In the genomic region with DNA sequence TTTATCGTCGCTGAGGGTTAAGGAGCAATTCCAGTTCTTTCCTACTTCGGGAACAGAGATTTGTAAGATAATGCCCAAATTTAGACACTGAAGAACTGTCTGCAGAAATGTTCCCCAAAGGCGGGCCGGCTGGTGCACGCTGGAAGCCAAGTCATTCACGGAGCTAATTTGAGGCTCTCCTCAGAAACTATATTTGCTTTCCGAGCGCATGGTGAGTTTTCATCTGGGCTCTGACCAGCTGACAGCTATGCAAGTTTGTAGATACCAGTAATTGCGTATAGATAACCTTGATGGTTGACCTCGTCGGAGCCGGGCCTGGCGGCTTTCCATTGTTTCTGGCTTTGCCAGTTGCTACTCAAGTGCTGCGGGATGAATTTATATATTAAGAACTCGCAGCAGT, we compare ENCODE assay signal across 10 mouse cellular contexts.
DNase-seq lines count a peak whose midpoint lies in the region; ATAC-seq and TF ChIP-seq lines count a peak whose summit lies in the region.
"Had no signal": no experiment of that assay in that cellular context is flagged by ENCODE, and none has a peak within 500 bp of the region (broad histone marks: within the 10 kb centered on the region; RNA-seq: fewer than 3 reads in every experiment).

No protein-coding gene starts in this region.

- 0 out of 2 replicates have a peak, but pooled peaks cover 2% of the 10 kb centered on the region for H3K27me3 ChIP-seq in hindbrain, embryonic 12.5 days
- peaks cover 28% of the 10 kb centered on the region for H3K27me3 ChIP-seq in liver, embryonic 13.5 days

- no peak for DNase-seq in gastrocnemius, adult 2 months
- DNase-seq in gastrocnemius, postnatal 14 days, result no peak
- no peak for DNase-seq in liver, embryonic 13.5 days
- no peak for DNase-seq in retina, embryonic 14.5 days (ENCODE audit: low spot score)
- no peak for DNase-seq in cerebellum, adult 9-11 months
- no peak for DNase-seq in gastrocnemius, postnatal 36 days
- DNase-seq: thymus, adult 18-20 months had no signal

- TF ChIP-seq CTCF in gastrocnemius, adult 2 months (IDR thresholded peaks at IDR 0.05), result no peak
- no peak for TF ChIP-seq CTCF in cortical plate, adult 2 months (IDR thresholded peaks at IDR 0.05; ENCODE audit: extremely low read depth, insufficient read depth, low read length)

- no peaks in the 10 kb centered on the region for H3K4me1 ChIP-seq in cortical plate, adult 2 months (ENCODE audit: control insufficient read depth, insufficient read depth, low read length)
- H3K4me1 ChIP-seq in hindbrain, embryonic 12.5 days, result peaks cover 13% of the 10 kb centered on the region; the same call in 1 of the 2 replicates
- H3K4me1 ChIP-seq in liver, embryonic 13.5 days (replicated peaks), result no peaks in the 10 kb centered on the region
- H3K4me1 ChIP-seq: megakaryocyte, embryonic 14.5 days had no signal

- no peaks in the 10 kb centered on the region for H3K36me3 ChIP-seq in hindbrain, embryonic 12.5 days
- H3K36me3 ChIP-seq in liver, embryonic 13.5 days, result no peaks in the 10 kb centered on the region

- no peak overlapping the region for H3K27ac ChIP-seq in gastrocnemius, adult 2 months
- H3K27ac ChIP-seq in cortical plate, adult 2 months (ENCODE audit: insufficient read depth, low read length), result no peak overlapping the region
- H3K27ac ChIP-seq in hindbrain, embryonic 12.5 days, result peak overlapping the region; percentile 26; the same call in 1 of the 2 replicates
- no peak overlapping the region for H3K27ac ChIP-seq in liver, embryonic 13.5 days

- ATAC-seq in hindbrain, embryonic 12.5 days (ENCODE audit: low FRiP score), result no peak
- no peak for ATAC-seq in liver, embryonic 13.5 days (ENCODE audit: low read depth)

- intact Hi-C loops in gastrocnemius, adult 2 months (cut with DNase I), result no loop called here
- intact Hi-C loops in gastrocnemius, postnatal 14 days (cut with DNase I; ENCODE audit: low total_unique reads), result no loop called here
- intact Hi-C loops in gastrocnemius, postnatal 36 days (cut with DNase I), result no loop called here

- peak overlapping the region; percentile 30 for H3K4me2 ChIP-seq in hindbrain, embryonic 12.5 days (replicated peaks)
- peak overlapping the region; percentile 17 for H3K4me2 ChIP-seq in liver, embryonic 13.5 days

- 50% methylated on average over 16 of the region's 16 CpGs for WGBS in hindbrain, embryonic 12.5 days
- 46% methylated on average over 16 of the region's 16 CpGs for WGBS in liver, embryonic 13.5 days (ENCODE audit: insufficient replicate concordance)

- H3K9ac ChIP-seq in hindbrain, embryonic 12.5 days, result no peak overlapping the region
- no peak overlapping the region for H3K9ac ChIP-seq in liver, embryonic 13.5 days

- H3K4me3 ChIP-seq in gastrocnemius, adult 2 months, result peak overlapping the region; percentile 48
- 0 out of 2 replicates have a peak overlapping the region, but pooled peaks have one; percentile 13 for H3K4me3 ChIP-seq in cortical plate, adult 2 months (ENCODE audit: insufficient read depth, low read length)
- H3K4me3 ChIP-seq in hindbrain, embryonic 12.5 days, result no peak overlapping the region
- no peak overlapping the region for H3K4me3 ChIP-seq in liver, embryonic 13.5 days (replicated peaks)
- H3K4me3 ChIP-seq: megakaryocyte, embryonic 14.5 days had no signal

- H3K9me3 ChIP-seq in hindbrain, embryonic 12.5 days (replicated peaks), result no peaks in the 10 kb centered on the region
- no peaks in the 10 kb centered on the region for H3K9me3 ChIP-seq in liver, embryonic 13.5 days (replicated peaks)

- no peak for TF ChIP-seq POLR2A in cortical plate, adult 2 months (IDR thresholded peaks at IDR 0.05; ENCODE audit: extremely low read depth, insufficient read depth, low read length)

Comparison
In these comparisons a context has a peak if more than half of its experiments do, and no peak if none do; other contexts are left out.
1. H3K4me3 ChIP-seq: peak in gastrocnemius, adult 2 months (single experiment) and cortical plate, adult 2 months (single experiment); none in hindbrain, embryonic 12.5 days (single experiment) and liver, embryonic 13.5 days (single experiment).